Mouse (Mus musculus) stomach, postnatal 0 days (tissue): Measurements from ENCODE around the gene Gm8267. TPM values are rescaled to one million over a fixed set of nuclear protein-coding genes. Genes with fewer than 3 reads are reported as not detected.
A peak's percentile ranks its signal among the peaks of the same experiment; 100 is the strongest.
"Not testable (repeated sequence)": the region's sequence is repeated elsewhere in the genome, so short reads cannot be mapped to it uniquely, and the experiment has no call there.

Experiments used
- ATAC-seq: fragments of 200-750 bp; cut with Nextera tagmentation; 2 replicates; pipeline ENCODE4 v1.8.0; 2017; ENCODE audit not compliant: low FRiP score, low TSS enrichment
- DNase-seq: peaks from one replicate; pipeline ENCODE4 v3.0.0-alpha.2; 2016; ENCODE audit warnings: low spot score
- H3K27ac ChIP-seq: fragments of 300-500 bp; sonication (generic); replicated peaks from 2 replicates; pipeline ENCODE4 v1.5.1; 2014; ENCODE audit warnings: mild to moderate bottlenecking, control low read depth
- H3K27me3 ChIP-seq: fragments of 300-500 bp; sonication (generic); 2 replicates; pipeline ENCODE4 v1.6.1; 2014; ENCODE audit warnings: low read length; ENCODE audit not compliant: control insufficient read depth, insufficient read depth
- H3K36me3 ChIP-seq: fragments of 300-500 bp; sonication (generic); 2 replicates; pipeline ENCODE4 v1.6.1; 2014; ENCODE audit warnings: low read length, mixed read lengths; ENCODE audit not compliant: control insufficient read depth, insufficient read depth
- H3K4me1 ChIP-seq: fragments of 300-500 bp; sonication (generic); replicated peaks from 2 replicates; pipeline ENCODE4 v1.6.1; 2014; ENCODE audit warnings: antibody characterized with exemption; ENCODE audit not compliant: control insufficient read depth, insufficient read depth
- H3K4me2 ChIP-seq: fragments of 300-500 bp; sonication (generic); replicated peaks from 2 replicates; pipeline ENCODE4 v1.6.1; 2014; ENCODE audit warnings: low read depth, mild to moderate bottlenecking, control low read depth, moderate library complexity
- H3K4me3 ChIP-seq: fragments of 300-500 bp; sonication (generic); 2 replicates; pipeline ENCODE4 v1.5.1; 2014; ENCODE audit warnings: low read depth, low read length, control low read depth
- H3K9ac ChIP-seq: fragments of 300-500 bp; sonication (generic); 2 replicates; pipeline ENCODE4 v1.6.1; 2014; ENCODE audit warnings: mild to moderate bottlenecking, low read length, control low read depth, mixed read lengths
- H3K9me3 ChIP-seq: fragments of 300-500 bp; sonication (generic); 2 replicates; pipeline ENCODE4 v1.6.1; 2016; ENCODE audit warnings: low read length; ENCODE audit not compliant: control insufficient read depth
- CTCF ChIP-seq: IDR thresholded peaks from 2 replicates; pipeline ENCODE4 v1.5.1; 2016; ENCODE audit warnings: antibody characterized with exemption, low read depth, mild to moderate bottlenecking, moderate library complexity
- EP300 ChIP-seq: optimal IDR thresholded peaks from 2 replicates; pipeline ENCODE3; 2016; ENCODE audit warnings: antibody characterized with exemption
- WGBS: fragments of 180-500 bp; shearing (Covaris S2); extraction: QIAGEN DNeasy Blood & Tissue Kit; methylation state at CpG from one replicate; pipeline ENCODE4 v1.1.7; 2014; 5-methylcytosine and 5-hydroxymethylcytosine counted together
- polyA plus RNA-seq: library from polyadenylated mRNA; unstranded; fragments of >200 nt; fragmentation: Nextera tagmentation; extraction: Ambion mirVana; gene quantifications from 2 replicates; pipeline ENCODE4 v1.2.1, GENCODE M21; 2015

Gm8267 gene
- not detected in 2 replicates for polyA plus RNA-seq

DNA sequence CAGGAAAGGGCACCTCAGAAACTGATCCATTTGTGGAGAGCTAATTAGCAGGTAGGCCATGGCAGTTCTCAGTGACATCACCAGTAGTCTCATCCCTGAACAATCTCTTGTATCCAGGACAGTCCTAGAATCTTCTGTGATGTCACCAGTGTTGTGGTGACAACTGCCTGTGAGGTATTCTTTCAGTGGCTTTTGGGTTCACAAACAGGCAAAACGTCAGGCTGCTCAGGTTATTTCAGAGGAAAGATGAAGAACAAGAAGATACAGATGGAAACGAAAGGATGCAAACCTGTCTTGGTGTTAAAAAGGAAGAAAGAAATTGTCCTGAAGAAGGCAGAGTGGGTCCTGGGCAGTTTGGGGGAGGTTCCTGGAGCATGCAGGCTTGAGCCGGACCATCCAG is at the start of gene Gm8267:
TSS of gene Gm8267 (minus strand) at position 101 of the 400 bp plus-strand sequence.
- WGBS = 78% methylated on average over 3 of the region's 3 CpGs
- Histone ChIP-seq H3K4me1 (no peaks in the 10 kb centered on the region), H3K27ac (no peak within 1 kb of the TSS), H3K36me3 (no peaks in the 10 kb centered on the region), H3K4me3 (no peak within 1 kb of the TSS), H3K9ac (no peak within 1 kb of the TSS), H3K4me2 (no peak within 1 kb of the TSS), H3K27me3 (no peaks in the 10 kb centered on the region), H3K9me3 (no peaks in the 10 kb centered on the region)
- ATAC-seq (no peak), DNase-seq (no peak)
- no peak for TF ChIP-seq EP300
- no peak for TF ChIP-seq CTCF

- ATAC-seq = 0 out of 2 replicates have a peak, but pooled peaks have one; percentile 26
- 57% methylated on average over 2 of the region's 2 CpGs for WGBS
- not testable (repeated sequence) for DNase-seq
These were observed 39.6 kb upstream of the Gm8267 start for GRCm38 (mm10) chr14:44789537-44790382.

GRCm38 (mm10) chr14:44742789-44743188 is 7.4 kb downstream of the Gm8267 start:
- not testable (repeated sequence) for H3K9me3 ChIP-seq, H3K27ac ChIP-seq, H3K4me3 ChIP-seq, H3K9ac ChIP-seq, H3K4me1 ChIP-seq, H3K27me3 ChIP-seq, DNase-seq, H3K4me2 ChIP-seq, ATAC-seq, H3K36me3 ChIP-seq
- peak; percentile 51 for TF ChIP-seq CTCF
- WGBS = 47% methylated on average over 1 of the region's 1 CpGs

More at GRCm38 (mm10) chr14:44789537-44790382, 39.6 kb upstream of the Gm8267 start:
- H3K9me3 ChIP-seq, H3K27ac ChIP-seq, H3K4me1 ChIP-seq, H3K4me3 ChIP-seq, H3K9ac ChIP-seq, H3K36me3 ChIP-seq, H3K27me3 ChIP-seq, H3K4me2 ChIP-seq: not testable (repeated sequence)

- not testable (repeated sequence) for H3K9ac ChIP-seq, H3K27ac ChIP-seq, H3K4me2 ChIP-seq, H3K4me3 ChIP-seq, H3K4me1 ChIP-seq, H3K9me3 ChIP-seq, H3K27me3 ChIP-seq, H3K36me3 ChIP-seq, DNase-seq, ATAC-seq
These were observed 19.4 kb downstream of the Gm8267 start for GRCm38 (mm10) chr14:44730711-44731110.

- DNase-seq, H3K36me3 ChIP-seq, H3K9me3 ChIP-seq, H3K9ac ChIP-seq, ATAC-seq, H3K27ac ChIP-seq, H3K4me3 ChIP-seq, H3K4me2 ChIP-seq, H3K4me1 ChIP-seq, H3K27me3 ChIP-seq: not testable (repeated sequence)
- WGBS = 73% methylated on average over 3 of the region's 3 CpGs
These were observed 43.8 kb downstream of the Gm8267 start, which contains the start of gene Gm8257 for GRCm38 (mm10) chr14:44706356-44706755. Gene Gm8257, minus strand, starts transcription at chr14:44706456.

Other genes with a start within 250 kb of the Gm8267 start
- gene Gm17093, start 232.1 kb downstream of the Gm8267 start, polyA plus RNA-seq = not detected in 2 replicates
- gene Gm8247, start 167.2 kb downstream of the Gm8267 start, polyA plus RNA-seq = not detected in 2 replicates
- not detected in 2 replicates for gene Gm5624, start 122.4 kb downstream of the Gm8267 start, polyA plus RNA-seq
- not detected in 2 replicates for gene Gm8257, start 43.9 kb downstream of the Gm8267 start, polyA plus RNA-seq
- gene Ptgdr, start 109.0 kb upstream of the Gm8267 start, polyA plus RNA-seq = 0.61 and 0.71 TPM in 2 replicates
- gene Ptger2, start 237.9 kb upstream of the Gm8267 start, polyA plus RNA-seq = 1.4 and 1.6 TPM in 2 replicates